Mouse (Mus musculus): ENCODE data around the gene Adprhl2. TPM values are rescaled to one million over a fixed set of nuclear protein-coding genes. Genes with fewer than 3 reads are reported as not detected.

Adprhl2 gene
- polyA plus RNA-seq, 1 experiment from 2014 or later = 62.0 TPM

DNA sequence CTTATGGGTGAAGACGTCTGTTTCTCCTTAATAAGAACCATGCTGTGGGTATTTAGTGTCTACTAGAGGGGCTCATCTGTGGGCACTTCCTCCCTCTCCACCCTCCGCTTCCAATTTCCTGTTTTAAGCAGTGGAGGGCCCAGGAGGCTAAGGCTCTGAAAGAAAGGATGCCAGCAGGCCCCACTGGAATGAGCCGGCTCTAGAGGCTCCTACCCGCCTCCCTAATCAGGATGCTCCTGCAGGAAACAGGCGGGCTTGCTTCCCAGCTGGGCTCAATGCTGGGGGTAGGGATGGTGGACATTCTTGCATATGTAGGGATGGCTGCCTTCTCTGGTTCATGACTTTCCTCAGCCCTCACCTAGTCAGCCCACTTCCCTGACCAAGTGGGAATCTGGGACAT, 8.3 kb downstream of the Adprhl2 start:
- no peak overlapping the region for H3K9ac ChIP-seq (ENCODE audit: low read length)
- WGBS = 25% methylated on average over 5 of the region's 5 CpGs
- no peak overlapping the region for H3K27ac ChIP-seq (replicated peaks; ENCODE audit: low read depth, low read length)
- no peaks in the 10 kb centered on the region for H3K9me3 ChIP-seq (ENCODE audit: control insufficient read depth, low read length)
- H3K36me3 ChIP-seq (ENCODE audit: control insufficient read depth, insufficient read depth, low read length) = peaks cover 19% of the 10 kb centered on the region
- no peaks in the 10 kb centered on the region for H3K27me3 ChIP-seq (ENCODE audit: control insufficient read depth, insufficient read depth, low read length)
- H3K4me2 ChIP-seq (ENCODE audit: low read depth, severe bottlenecking) = no peak overlapping the region
- no peak for DNase-seq (ENCODE audit: low spot score)
- no peak for ATAC-seq (ENCODE audit: insufficient number of reproducible peaks, low FRiP score, low TSS enrichment, low read depth)
- 0 out of 2 replicates have a peak, but pooled peaks cover 2% of the 10 kb centered on the region for H3K4me1 ChIP-seq (ENCODE audit: control insufficient read depth, insufficient read depth, low read length)
- H3K4me3 ChIP-seq (ENCODE audit: low read depth, low read length) = no peak overlapping the region

DNA sequence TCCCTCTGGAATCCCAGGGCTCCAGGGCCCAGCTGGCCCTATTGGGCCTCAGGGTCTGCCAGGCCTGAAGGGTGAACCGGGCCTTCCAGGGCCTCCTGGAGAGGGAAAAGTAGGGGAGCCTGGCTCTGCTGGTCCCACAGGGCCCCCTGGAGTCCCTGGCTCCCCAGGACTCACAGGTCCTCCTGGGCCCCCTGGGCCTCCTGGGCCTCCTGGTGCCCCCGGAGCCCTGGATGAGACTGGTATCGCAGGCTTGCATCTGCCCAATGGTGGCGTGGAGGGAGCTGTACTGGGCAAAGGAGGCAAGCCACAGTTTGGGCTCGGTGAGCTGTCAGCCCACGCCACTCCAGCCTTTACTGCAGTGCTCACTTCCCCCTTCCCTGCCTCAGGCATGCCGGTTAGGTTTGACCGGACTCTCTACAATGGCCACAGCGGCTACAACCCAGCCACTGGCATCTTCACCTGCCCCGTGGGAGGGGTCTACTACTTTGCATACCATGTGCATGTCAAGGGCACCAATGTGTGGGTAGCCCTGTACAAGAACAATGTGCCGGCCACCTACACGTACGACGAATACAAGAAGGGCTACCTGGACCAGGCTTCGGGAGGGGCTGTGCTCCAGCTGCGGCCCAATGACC, 9.8 kb downstream of the Adprhl2 start:
- Histone ChIP-seq H3K27me3 (ENCODE audit: control insufficient read depth, insufficient read depth, low read length) (no peaks in the 10 kb centered on the region), H3K4me1 (ENCODE audit: control insufficient read depth, insufficient read depth, low read length) (0 out of 2 replicates have a peak, but pooled peaks cover 2% of the 10 kb centered on the region), H3K9me3 (ENCODE audit: control insufficient read depth, low read length) (no peaks in the 10 kb centered on the region), H3K4me2 (ENCODE audit: low read depth, severe bottlenecking) (no peak overlapping the region), H3K27ac (replicated peaks; ENCODE audit: low read depth, low read length) (no peak overlapping the region), H3K4me3 (ENCODE audit: low read depth, low read length) (no peak overlapping the region), H3K9ac (ENCODE audit: low read length) (no peak overlapping the region), H3K36me3 (ENCODE audit: control insufficient read depth, insufficient read depth, low read length) (peaks cover 12% of the 10 kb centered on the region)
- ATAC-seq (ENCODE audit: insufficient number of reproducible peaks, low FRiP score, low TSS enrichment, low read depth) (no peak), DNase-seq (ENCODE audit: low spot score) (no peak)
- 89% methylated on average over 16 of the region's 16 CpGs for WGBS

DNA sequence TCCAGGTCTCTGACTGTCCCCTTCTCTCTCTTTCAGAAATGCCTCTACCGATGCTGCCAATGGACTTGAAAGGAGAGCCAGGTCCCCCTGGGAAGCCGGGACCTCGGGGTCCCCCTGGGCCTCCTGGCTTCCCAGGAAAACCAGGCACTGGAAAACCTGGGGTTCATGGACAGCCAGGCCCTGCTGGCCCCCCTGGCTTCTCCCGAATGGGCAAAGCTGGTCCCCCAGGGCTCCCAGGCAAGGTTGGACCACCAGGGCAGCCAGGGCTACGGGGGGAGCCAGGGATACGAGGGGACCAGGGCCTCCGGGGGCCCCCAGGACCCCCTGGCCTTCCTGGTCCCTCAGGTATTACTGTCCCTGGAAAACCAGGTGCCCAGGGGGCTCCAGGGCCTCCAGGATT, 11.2 kb downstream of the Adprhl2 start:
- no peak for ATAC-seq (ENCODE audit: insufficient number of reproducible peaks, low FRiP score, low TSS enrichment, low read depth)
- Histone ChIP-seq H3K27me3 (ENCODE audit: control insufficient read depth, insufficient read depth, low read length) (no peaks in the 10 kb centered on the region), H3K9me3 (ENCODE audit: control insufficient read depth, low read length) (no peaks in the 10 kb centered on the region), H3K4me2 (ENCODE audit: low read depth, severe bottlenecking) (no peak overlapping the region), H3K4me3 (ENCODE audit: low read depth, low read length) (no peak overlapping the region), H3K36me3 (ENCODE audit: control insufficient read depth, insufficient read depth, low read length) (no peaks in the 10 kb centered on the region; the same call in none of the 2 replicates), H3K9ac (ENCODE audit: low read length) (no peak overlapping the region), H3K27ac (replicated peaks; ENCODE audit: low read depth, low read length) (no peak overlapping the region), H3K4me1 (ENCODE audit: control insufficient read depth, insufficient read depth, low read length) (0 out of 2 replicates have a peak, but pooled peaks cover 2% of the 10 kb centered on the region)
- DNase-seq (ENCODE audit: low spot score) = no peak
- WGBS = 80% methylated on average over 7 of the region's 7 CpGs

DNA sequence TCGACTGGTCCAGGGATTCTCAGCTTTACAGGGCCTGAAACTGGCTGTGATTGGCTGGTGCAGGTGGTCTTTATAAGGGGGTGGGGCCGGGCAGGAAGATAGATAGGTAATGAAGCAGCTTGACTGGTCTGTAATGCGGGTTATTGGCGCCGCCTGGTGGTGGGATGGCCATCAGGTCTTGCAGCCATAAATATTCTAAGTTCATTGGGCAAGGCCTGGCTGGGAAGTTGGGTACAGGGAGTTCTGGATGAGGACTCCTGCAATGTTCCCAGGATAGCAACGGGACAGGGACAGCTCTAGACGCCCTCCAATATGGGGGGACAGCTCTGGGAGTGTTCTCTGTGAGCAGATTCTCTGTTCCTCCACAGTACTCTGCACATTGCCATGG, 11.6 kb downstream of the Adprhl2 start:
- no peak overlapping the region for H3K9ac ChIP-seq (ENCODE audit: low read length)
- no peaks in the 10 kb centered on the region; the same call in 1 of the 2 replicates for H3K36me3 ChIP-seq (ENCODE audit: control insufficient read depth, insufficient read depth, low read length)
- H3K4me1 ChIP-seq (ENCODE audit: control insufficient read depth, insufficient read depth, low read length) = 0 out of 2 replicates have a peak, but pooled peaks cover 1% of the 10 kb centered on the region
- H3K27me3 ChIP-seq (ENCODE audit: control insufficient read depth, insufficient read depth, low read length) = no peaks in the 10 kb centered on the region
- no peaks in the 10 kb centered on the region for H3K9me3 ChIP-seq (ENCODE audit: control insufficient read depth, low read length)
- ATAC-seq (ENCODE audit: insufficient number of reproducible peaks, low FRiP score, low TSS enrichment, low read depth) (peak; percentile 69), DNase-seq (ENCODE audit: low spot score) (peak; percentile 99)
- 0% methylated on average over 7 of the region's 7 CpGs for WGBS
- H3K4me2 ChIP-seq (ENCODE audit: low read depth, severe bottlenecking) = peak overlapping the region; percentile 30
- H3K27ac ChIP-seq (replicated peaks; ENCODE audit: low read depth, low read length) = no peak overlapping the region
- H3K4me3 ChIP-seq (ENCODE audit: low read depth, low read length) = peak overlapping the region; percentile 3; the same call in 1 of the 2 replicates

DNA sequence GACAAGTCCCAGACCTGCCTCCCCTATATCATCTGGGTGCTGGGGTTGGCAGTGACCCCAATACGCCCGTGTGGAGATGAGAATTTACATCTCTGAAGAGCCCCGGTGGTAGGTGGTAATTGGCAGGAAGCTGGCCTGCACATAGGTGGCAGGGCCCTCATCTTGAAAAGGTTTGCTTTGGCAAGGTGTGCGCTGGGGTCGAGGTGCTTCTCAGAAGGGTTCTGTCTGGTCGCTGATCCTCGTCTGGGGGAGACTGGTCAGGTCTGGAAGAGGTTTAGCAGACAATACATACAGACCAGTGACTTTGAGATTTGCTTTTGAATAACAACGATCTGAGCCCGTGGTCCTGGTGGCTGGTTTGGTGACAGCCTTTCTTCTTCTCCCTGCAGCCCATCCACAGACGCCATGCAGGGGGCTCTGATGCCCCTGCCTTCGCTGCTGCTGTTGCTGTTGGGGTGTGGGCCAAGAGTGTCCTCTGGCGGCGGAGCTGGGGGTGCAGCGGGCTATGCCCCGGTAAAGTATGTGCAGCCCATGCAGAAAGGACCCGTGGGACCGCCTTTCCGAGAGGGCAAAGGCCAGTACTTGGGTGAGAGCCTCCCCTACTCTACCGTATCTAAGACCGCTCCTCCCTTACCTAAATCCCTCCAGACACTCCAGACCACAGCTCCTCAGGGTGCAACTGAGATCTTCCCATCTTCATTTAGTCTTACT, 12.1 kb downstream of the Adprhl2 start:
- Histone ChIP-seq H3K27ac (replicated peaks; ENCODE audit: low read depth, low read length) (no peak overlapping the region), H3K4me2 (ENCODE audit: low read depth, severe bottlenecking) (peak overlapping the region; percentile 30), H3K27me3 (ENCODE audit: control insufficient read depth, insufficient read depth, low read length) (no peaks in the 10 kb centered on the region), H3K9me3 (ENCODE audit: control insufficient read depth, low read length) (no peaks in the 10 kb centered on the region), H3K4me1 (ENCODE audit: control insufficient read depth, insufficient read depth, low read length) (no peaks in the 10 kb centered on the region), H3K36me3 (ENCODE audit: control insufficient read depth, insufficient read depth, low read length) (no peaks in the 10 kb centered on the region), H3K9ac (ENCODE audit: low read length) (no peak overlapping the region), H3K4me3 (ENCODE audit: low read depth, low read length) (peak overlapping the region; percentile 3; the same call in 1 of the 2 replicates)
- WGBS = 14% methylated on average over 20 of the region's 20 CpGs
- peak; percentile 14; the same call in 1 of the 2 replicates for ATAC-seq (ENCODE audit: insufficient number of reproducible peaks, low FRiP score, low TSS enrichment, low read depth)
- DNase-seq (ENCODE audit: low spot score) = no peak

DNA sequence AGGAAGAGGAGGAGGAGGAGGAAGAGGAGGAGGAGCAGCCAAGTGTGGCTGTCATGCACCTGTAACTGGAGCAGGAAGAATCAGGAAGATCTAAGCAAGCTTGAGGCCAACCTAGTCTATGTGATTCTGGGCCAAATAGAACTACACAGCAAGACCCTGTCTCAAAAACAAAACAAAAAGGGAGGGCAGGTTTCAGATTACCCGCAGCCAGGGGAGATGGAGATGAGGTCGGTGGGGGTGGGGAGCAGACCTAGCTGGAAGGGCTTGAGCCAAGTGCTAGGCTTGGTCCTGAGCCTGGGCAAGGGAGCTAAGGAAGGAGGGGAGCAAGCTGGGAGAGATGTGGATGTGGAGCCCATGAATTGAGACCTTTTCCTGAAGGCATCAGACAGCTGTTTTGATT, 14.7 kb downstream of the Adprhl2 start:
- Histone ChIP-seq H3K4me2 (ENCODE audit: low read depth, severe bottlenecking) (no peak overlapping the region), H3K4me3 (ENCODE audit: low read depth, low read length) (no peak overlapping the region), H3K27me3 (ENCODE audit: control insufficient read depth, insufficient read depth, low read length) (peaks cover 8% of the 10 kb centered on the region), H3K9me3 (ENCODE audit: control insufficient read depth, low read length) (no peaks in the 10 kb centered on the region), H3K27ac (replicated peaks; ENCODE audit: low read depth, low read length) (no peak overlapping the region), H3K36me3 (ENCODE audit: control insufficient read depth, insufficient read depth, low read length) (no peaks in the 10 kb centered on the region), H3K4me1 (ENCODE audit: control insufficient read depth, insufficient read depth, low read length) (peaks cover 3% of the 10 kb centered on the region; the same call in 1 of the 2 replicates), H3K9ac (ENCODE audit: low read length) (no peak overlapping the region)
- 5% methylated on average over 2 of the region's 2 CpGs for WGBS
- no peak for DNase-seq (ENCODE audit: low spot score)
- ATAC-seq (ENCODE audit: insufficient number of reproducible peaks, low FRiP score, low TSS enrichment, low read depth) = no peak

DNA sequence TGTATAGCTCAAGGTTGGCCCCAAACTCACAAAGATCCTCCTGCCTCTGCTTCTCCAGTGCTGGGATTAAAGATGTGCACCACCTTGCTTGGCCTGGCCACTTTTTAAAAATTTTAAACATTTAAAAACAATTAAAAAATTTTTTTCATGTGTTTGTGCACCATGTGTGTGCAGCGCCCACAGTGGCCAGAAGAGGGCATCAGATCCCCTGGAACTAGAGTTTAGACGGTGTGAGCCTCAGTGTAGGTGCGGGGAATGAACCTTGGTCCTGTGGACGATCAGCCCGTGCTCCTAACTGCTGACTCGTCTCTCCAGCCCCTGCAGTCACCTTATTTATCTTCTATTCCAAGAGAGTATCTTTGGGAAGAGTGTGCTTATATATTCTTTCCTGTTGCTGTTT, 15.4 kb downstream of the Adprhl2 start:
- H3K9ac ChIP-seq (ENCODE audit: low read length) = no peak overlapping the region
- H3K4me1 ChIP-seq (ENCODE audit: control insufficient read depth, insufficient read depth, low read length) = peaks cover 10% of the 10 kb centered on the region
- H3K27me3 ChIP-seq (ENCODE audit: control insufficient read depth, insufficient read depth, low read length) = peaks cover 12% of the 10 kb centered on the region
- H3K4me3 ChIP-seq (ENCODE audit: low read depth, low read length) = no peak overlapping the region
- H3K27ac ChIP-seq (replicated peaks; ENCODE audit: low read depth, low read length) = no peak overlapping the region
- ATAC-seq (ENCODE audit: insufficient number of reproducible peaks, low FRiP score, low TSS enrichment, low read depth) (no peak), DNase-seq (ENCODE audit: low spot score) (no peak)
- no peak overlapping the region for H3K4me2 ChIP-seq (ENCODE audit: low read depth, severe bottlenecking)
- H3K36me3 ChIP-seq (ENCODE audit: control insufficient read depth, insufficient read depth, low read length) = no peaks in the 10 kb centered on the region; the same call in 1 of the 2 replicates
- H3K9me3 ChIP-seq (ENCODE audit: control insufficient read depth, low read length) = no peaks in the 10 kb centered on the region
- WGBS = 89% methylated on average over 6 of the region's 6 CpGs

DNA sequence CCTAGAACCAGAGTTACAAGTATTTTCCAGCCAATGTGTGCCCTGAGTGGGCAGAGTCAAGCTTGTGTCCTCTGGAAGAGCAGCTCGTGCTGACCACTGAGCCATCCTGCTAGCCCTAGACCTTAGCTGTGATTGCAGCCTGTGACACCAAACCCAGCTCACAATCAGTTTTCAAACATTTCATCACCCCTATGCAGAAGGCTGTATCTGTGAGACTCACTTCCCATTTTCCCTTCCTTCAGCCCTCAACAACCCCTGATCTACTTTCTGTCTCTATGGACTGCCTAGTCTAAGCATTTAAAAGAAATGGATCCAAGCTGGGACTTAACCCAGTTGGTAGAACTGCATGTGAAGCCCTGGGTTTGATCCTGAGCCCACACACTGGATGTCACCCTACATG, 16.1 kb downstream of the Adprhl2 start:
- DNase-seq (ENCODE audit: low spot score) (no peak), ATAC-seq (ENCODE audit: insufficient number of reproducible peaks, low FRiP score, low TSS enrichment, low read depth) (no peak)
- Histone ChIP-seq H3K27ac (replicated peaks; ENCODE audit: low read depth, low read length) (no peak overlapping the region), H3K27me3 (ENCODE audit: control insufficient read depth, insufficient read depth, low read length) (peaks cover 18% of the 10 kb centered on the region), H3K4me1 (ENCODE audit: control insufficient read depth, insufficient read depth, low read length) (peaks cover 16% of the 10 kb centered on the region), H3K36me3 (ENCODE audit: control insufficient read depth, insufficient read depth, low read length) (no peaks in the 10 kb centered on the region; the same call in 1 of the 2 replicates), H3K9me3 (ENCODE audit: control insufficient read depth, low read length) (no peaks in the 10 kb centered on the region), H3K9ac (ENCODE audit: low read length) (no peak overlapping the region), H3K4me2 (ENCODE audit: low read depth, severe bottlenecking) (no peak overlapping the region), H3K4me3 (ENCODE audit: low read depth, low read length) (no peak overlapping the region)
- 100% methylated on average over 1 of the region's 1 CpGs for WGBS
